Mouse (Mus musculus): Measurements from ENCODE around the gene Mcm7. TPM values are rescaled to one million over a fixed set of nuclear protein-coding genes. Genes with fewer than 3 reads are reported as not detected.
A peak's percentile ranks its signal among the peaks of the same experiment; 100 is the strongest.
"Not testable (repeated sequence)": the region's sequence is repeated elsewhere in the genome, so short reads cannot be mapped to it uniquely, and the experiment has no call there.

The Mcm7 gene
- total RNA-seq (2022), result 10 to 100 TPM; 14.1 to 17.9 (median 16.0) TPM

GRCm38 (mm10) chr5:138171695-138172491, at the start of gene Mcm7, which contains the start of gene Ap4m1:
Gene Mcm7, minus strand, starts transcription at chr5:138172422.
Gene Ap4m1, plus strand, starts transcription at chr5:138172002.
- peak; percentile 98 for DNase-seq (ENCODE audit: low spot score in 2 of 2)

DNA sequence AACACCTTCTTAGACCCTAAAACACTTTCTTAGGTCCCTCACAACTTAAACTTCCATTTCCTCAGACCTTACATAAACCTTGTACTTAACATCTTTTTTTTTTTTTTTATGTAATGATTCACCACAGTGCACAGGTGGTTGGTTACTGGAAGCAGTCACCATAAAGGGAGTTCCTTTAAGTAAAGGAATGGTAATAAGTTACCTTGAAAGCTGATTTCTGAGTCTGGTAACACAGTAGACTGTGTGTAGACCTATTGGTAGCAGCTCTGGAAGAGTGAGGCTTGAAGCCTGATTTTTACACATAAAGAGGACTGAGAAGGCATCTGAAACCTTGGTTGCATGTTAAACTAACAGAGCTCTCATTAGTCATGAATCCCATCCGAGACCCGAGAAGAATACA, 47.6 kb upstream of the Mcm7 start:
- DNase-seq (ENCODE audit: low spot score in 2 of 2), result no peak

DNA sequence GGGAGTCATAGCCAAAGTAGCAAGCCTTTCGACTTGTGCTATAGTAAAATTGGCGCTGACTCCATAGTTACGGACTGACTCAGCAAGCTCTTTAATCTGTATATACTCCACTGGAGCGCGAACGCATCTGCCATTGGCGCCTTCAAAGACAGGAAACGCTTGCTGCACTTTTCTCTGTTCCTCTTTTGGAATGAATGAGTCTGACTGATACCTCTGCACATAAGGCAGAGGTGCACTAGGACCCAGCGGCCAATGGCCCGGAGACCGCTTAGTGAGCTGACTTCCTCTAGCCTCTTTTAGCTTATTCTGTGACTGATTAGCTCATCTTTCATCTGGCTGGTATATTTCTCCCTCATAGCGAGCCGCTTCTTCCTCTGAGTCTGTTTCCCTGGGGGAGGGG, 44.4 kb upstream of the Mcm7 start:
- DNase-seq (ENCODE audit: low spot score in 2 of 2), result not testable (repeated sequence)

DNA sequence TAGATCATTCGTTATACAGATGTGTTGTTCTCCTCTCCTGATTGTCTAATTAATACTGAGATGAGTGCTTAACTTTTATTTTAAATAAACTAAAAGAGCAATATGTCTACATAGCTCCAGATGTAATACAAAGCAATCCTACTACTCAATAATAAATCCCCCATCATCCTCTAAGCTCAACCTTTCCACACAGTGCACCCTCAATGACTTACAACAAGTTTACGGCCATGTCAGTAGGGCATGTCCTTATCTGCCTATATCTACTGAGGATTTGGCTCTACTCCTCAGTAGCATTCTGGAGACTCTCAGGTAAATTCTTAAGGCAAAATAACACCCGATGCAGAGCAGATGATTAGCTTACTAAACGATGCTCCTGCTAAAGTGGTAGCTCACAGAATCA, 35.7 kb upstream of the Mcm7 start:
- no peak for DNase-seq (ENCODE audit: low spot score in 2 of 2)

DNA sequence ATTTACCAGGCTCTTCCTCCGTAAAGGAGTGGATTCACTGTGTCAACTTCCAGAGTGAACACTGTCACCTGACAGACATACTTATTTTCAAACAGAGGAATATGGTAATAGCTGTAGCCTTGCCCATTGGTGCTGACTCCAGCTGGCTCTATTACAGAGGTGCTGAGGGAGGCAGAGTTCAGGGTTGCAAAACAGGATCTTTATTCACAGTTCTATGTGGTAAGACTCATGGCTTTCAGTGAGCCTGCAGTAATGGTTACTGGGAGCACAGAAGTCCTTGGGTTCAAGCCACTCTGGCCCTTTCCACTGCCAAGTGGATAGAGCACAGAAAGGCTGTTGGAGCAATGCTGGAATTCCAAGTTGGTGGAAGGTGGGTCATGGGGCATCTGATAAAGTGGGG, 35.0 kb upstream of the Mcm7 start:
- no peak for DNase-seq (ENCODE audit: low spot score in 2 of 2)

DNA sequence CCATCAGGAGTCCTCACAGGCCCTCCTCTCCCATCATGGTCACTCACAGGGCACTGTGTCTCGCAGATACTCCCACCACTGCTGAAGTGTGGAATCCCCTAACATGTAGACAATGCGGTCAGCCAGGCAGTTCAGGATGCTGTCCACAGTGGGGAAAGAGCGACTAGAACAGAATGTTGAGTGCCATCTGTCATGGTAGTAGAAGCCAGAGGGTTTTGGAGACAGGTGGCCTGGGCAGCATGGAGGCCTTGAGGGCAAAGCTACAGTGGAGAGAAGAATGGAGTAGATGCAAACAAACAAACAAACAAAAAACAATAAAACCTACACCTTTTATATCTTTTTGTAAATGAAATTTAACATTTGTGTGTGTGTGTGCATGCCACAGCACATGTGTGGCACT, 29.9 kb upstream of the Mcm7 start:
- no peak for DNase-seq (ENCODE audit: low spot score in 2 of 2)

GRCm38 (mm10) chr5:138199576-138199975, 27.4 kb upstream of the Mcm7 start:
- DNase-seq (ENCODE audit: low spot score in 2 of 2), result no peak

GRCm38 (mm10) chr5:138195463-138195862, 23.2 kb upstream of the Mcm7 start:
- DNase-seq (ENCODE audit: low spot score in 2 of 2), result no peak

- peak in 1 of 2 experiments; percentile 30 for DNase-seq (ENCODE audit: low spot score in 2 of 2)
These were observed 22.6 kb upstream of the Mcm7 start for GRCm38 (mm10) chr5:138194755-138195345.

DNA sequence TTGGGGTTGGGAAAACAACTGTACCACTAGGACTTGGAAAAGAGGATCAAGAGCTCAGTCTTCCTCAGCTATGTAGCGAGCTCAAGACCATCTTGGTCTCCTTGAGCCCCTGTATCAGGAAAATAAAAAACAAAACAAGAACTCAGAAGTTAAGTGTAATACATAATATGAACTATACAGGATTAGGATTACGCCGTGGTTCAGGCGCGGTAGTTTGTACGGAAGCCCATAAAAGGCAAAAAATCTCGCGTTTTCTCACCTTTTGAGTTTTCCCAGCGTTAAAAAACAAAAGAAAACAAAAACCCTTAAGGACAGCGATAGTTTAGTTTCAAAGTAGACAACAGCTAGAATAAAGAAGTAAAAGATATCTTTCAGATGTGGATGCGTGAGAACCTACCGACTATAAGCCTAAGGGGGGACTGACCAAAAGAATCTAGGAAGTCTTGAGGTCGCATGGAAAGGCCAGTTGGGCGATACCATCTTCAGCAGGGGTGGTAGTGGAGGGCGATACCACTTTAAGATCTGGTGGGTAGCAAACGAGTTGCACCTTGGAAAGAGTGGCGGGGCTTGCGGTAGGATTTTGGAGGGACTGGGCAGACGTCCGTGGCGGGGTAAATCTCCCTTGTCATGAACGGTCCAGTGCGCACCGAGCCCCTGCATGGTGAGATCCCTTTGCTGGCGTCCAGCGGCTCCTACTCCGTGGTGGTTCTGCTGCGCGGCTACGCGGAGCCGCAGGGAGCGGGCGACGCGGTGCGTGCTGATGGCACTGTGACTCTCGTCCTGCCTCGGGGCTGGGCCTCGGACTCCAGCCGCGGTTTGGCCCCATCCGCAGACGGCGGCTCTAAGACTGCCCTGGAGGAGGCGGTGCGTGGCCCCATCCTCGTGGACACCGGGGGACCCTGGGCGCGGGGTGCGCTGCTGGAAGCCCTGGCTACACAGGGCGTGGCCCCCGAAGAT, 21.8 kb upstream of the Mcm7 start, which contains the start of gene Mblac1:
Mblac1 (plus strand) TSS at position 544 of the 957 bp plus-strand sequence.
- peak; percentile 78 to 83 for DNase-seq (ENCODE audit: low spot score in 2 of 2)

GRCm38 (mm10) chr5:138187661-138188306, 15.6 kb upstream of the Mcm7 start:
- DNase-seq (ENCODE audit: low spot score in 2 of 2), result peak; percentile 75 to 76

- peak; percentile 74 to 84 for DNase-seq (ENCODE audit: low spot score in 2 of 2)
These were observed 14.9 kb upstream of the Mcm7 start, which contains the start of the genes Taf6 and Cnpy4 for GRCm38 (mm10) chr5:138186950-138187638. Gene Taf6, minus strand, starts transcription at chr5:138187451. Gene Cnpy4, plus strand, starts transcription at chr5:138187485.

DNA sequence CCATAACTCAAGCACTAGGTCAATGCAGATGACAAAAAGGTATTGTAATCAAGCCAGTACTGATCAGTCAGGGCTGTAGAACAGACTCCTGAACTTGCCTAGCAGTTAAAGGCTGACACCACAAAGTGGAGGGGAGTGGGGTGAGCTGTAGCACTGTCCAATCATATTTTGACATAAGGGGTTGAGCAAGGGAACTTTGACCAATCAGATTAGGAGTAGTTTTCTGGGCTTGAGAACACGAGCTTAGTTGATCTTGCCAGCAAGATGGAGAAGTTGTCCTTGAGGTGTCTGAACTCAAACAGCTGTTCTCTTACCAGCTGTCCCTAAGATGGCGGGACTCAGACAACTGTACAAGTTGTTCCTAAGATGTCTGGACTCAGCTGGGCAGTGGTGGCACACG, 995 bp upstream of the Mcm7 start:
- no peak for DNase-seq (ENCODE audit: low spot score in 2 of 2)

DNA sequence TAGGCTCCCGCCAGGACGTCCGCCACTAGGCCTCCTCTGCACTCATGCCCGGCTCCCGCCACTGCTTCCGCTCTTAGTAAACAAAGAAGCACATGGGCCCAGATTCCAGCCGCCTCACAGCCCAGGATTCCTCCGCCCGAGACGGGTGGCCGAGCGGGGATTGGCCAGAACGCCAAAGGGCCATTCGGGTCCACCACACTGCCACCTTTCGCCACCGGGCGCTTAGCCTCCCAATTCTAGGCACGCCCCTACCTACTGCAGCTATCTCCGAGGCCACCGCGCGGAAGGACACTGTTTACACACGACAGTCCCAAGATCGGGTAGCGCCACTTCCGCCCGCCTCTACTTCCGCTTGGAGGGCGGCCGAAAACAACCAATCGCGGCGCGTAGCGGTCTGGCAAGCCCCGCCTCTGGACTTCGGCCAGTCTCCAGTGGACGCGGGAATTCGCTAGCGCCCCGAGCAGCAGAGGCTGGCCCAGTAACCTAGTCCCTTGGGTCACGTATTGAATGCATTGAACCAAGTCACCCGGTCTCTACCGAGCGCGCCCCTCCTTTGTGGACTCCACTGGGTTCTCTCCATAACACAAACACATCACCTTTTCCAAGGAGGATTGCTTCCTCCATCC, 1.2 kb downstream of the Mcm7 start:
- peak; percentile 90 to 95 for DNase-seq (ENCODE audit: low spot score in 2 of 2)

GRCm38 (mm10) chr5:138165594-138165993, 6.6 kb downstream of the Mcm7 start:
- DNase-seq (ENCODE audit: low spot score in 2 of 2), result no peak

- DNase-seq (ENCODE audit: low spot score in 2 of 2), result no peak
These were observed 8.6 kb downstream of the Mcm7 start for GRCm38 (mm10) chr5:138163610-138164009.

DNA sequence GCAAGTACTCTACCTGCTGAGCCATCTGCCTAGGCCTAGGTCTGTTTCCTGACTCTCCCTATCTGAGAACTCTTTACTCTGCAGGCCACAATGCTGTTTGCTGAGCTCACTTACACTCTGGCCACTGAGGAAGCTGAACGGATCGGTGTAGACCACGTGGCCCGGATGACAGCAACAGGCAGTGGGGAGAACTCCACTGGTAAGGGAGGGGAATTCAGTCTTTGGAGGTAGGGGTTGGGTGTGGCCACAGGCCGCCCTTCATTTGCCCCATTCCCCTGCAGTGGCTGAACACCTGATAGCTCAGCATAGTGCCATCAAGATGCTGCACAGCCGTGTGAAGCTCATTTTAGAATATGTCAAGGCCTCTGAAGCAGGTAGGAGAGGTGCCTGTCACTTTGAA, 9.2 kb downstream of the Mcm7 start:
- no peak for DNase-seq (ENCODE audit: low spot score in 2 of 2)

DNA sequence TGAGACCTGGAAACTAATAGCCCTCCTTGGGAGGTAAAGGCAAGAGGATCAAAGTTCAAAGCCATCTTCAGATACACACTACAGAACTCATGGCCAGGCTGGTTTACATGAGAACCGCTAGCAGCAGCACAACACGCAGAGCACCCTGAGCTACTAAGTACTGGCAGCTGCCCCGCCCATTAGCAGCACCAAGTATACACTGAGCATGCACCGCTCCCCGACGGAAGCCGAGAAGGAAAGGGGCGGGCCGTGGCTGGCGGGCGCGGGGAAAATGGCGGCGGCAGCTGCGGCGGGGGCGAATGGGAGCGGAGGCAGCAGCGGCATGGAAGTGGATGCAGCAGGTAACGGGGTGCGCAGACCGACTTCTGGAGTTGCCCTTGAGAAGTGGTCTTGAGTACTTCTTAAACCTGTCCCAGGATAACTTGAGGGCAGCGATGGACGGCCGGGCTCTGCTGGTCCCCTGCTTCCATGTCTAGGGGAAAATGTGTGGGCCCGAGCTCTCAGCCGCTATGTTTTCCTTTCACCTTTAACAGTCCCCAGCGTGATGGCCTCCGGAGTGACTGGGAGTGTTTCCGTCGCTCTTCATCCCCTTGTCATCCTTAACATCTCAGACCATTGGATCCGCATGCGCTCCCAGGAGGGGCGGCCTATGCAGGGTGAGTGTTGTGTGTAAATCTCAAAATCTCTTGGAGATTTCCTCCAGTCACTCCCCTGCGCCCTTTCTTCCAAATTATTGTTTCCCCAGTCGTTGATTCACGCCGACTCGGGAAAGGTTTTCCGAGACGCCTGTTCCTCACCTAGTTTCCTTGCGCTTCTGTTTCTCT, 11.2 kb downstream of the Mcm7 start, which contains the start of gene Cops6:
Cops6 (plus strand) TSS at position 230 of the 824 bp plus-strand sequence.
- DNase-seq (ENCODE audit: low spot score in 2 of 2), result peak; percentile 90 to 93

- no peak for DNase-seq (ENCODE audit: low spot score in 2 of 2)
These were observed 11.9 kb downstream of the Mcm7 start for GRCm38 (mm10) chr5:138160224-138160762.
